Mouse (Mus musculus): ENCODE data around the gene Olfr463.
"Not testable (repeated sequence)": the region's sequence is repeated elsewhere in the genome, so short reads cannot be mapped to it uniquely, and the experiment has no call there.

The Olfr463 gene

DNA sequence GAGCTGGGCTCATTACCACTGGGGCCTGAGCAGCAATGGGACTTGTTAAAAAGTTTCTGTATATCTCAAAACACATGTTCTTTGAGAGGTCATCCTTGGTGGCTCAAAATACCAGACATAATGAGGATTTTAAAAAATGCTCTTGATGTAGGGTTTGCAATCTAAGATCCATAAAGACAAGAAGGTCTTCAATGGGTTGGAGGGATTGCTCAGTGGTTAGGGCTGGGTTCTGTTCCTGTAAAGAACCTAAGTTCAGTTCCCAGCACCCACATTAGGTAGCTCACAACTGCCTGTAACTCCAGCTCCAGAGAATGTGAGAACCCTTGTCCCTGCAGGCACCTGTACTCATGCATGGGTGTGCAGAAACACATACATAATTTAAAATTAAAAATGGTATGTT is at the start of gene Olfr463:
Gene Olfr463 (minus strand): TSS at position 101 of the 400 bp plus-strand sequence.
- DNase-seq (ENCODE audit: low spot score in 2 of 2), result no peak

DNA sequence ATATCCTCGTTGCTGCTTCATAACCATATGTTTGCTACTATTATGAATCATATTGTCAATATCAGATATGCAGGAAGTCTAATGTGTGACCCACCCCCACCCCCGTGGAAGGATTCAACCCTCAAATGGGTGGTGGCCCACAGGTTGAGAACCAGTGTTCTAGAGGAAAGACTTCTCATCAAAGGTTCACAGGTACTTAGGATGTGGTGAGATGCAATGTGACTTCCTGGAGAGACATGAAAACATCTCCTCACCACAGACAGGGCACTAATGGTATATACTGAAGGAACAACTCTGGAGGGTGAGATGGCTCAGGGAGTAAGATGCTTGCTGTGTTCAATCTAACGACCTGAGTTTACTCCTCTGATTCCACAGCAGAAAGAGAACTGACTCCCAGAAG is 38.3 kb upstream of the Olfr463 start:
- DNase-seq (ENCODE audit: low spot score in 2 of 2), result no peak

DNA sequence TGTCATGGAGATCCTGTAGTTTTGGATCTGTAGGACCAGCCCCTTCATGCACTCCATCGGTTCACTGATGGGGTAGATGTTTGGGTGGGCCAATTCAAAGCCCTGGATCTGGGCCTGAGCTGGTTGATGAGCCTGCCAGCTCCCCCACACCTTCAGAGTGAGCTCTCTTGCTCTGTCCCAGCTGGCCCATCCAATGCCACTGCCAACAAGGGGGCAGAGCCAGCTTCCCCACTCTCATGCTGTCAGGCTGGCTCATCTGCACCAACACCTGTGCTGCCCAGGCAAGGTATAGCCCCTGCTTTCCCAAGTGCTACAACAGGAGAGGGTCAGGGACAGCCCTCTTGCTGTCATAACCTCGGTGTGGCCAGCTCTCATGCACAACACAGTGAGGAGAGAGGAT is 36.5 kb upstream of the Olfr463 start:
- no peak for DNase-seq (ENCODE audit: low spot score in 2 of 2)

DNA sequence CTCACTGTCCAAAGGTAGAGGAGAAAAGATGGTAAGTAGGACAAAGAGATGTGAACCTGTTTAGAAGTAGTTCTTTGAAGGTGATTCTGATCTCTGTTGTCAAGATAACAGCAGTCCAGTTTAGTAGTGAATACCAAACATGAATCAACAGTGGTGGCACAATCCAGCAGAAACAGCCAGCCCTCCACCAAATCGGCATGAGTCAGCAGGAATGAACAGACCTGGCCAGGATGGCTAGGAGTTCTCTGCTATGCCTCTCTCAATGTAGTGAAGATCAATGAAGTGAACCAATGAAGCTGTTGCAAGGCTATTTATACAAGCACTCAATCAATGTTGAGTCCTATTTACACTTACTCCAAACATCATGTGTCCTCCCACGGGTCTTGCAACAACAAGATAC is 33.2 kb upstream of the Olfr463 start:
- no peak for DNase-seq (ENCODE audit: low spot score in 2 of 2)

DNA sequence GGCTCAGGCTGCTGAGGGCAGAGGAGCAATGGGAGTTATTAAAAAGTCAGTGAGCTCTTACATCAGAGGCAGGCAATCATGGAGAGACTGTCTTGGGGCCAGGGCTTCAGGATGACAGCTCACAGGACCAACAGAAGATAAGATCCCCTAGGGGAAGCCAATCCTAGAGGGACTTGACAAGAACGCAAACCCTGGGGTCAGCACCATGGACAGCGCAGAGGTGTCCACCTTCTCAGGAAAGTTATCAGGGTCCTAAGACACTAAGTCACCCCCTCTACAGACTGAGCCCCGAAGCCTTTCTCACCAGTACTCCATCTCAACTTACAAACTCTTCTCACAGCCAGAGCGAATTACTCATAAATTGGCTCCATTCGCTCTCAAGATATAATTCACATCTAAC is 23.8 kb upstream of the Olfr463 start, which contains the start of gene Olfr464:
Gene Olfr464 (minus strand): TSS at position 2 of the 400 bp plus-strand sequence.
- DNase-seq (ENCODE audit: low spot score in 2 of 2), result no peak

DNA sequence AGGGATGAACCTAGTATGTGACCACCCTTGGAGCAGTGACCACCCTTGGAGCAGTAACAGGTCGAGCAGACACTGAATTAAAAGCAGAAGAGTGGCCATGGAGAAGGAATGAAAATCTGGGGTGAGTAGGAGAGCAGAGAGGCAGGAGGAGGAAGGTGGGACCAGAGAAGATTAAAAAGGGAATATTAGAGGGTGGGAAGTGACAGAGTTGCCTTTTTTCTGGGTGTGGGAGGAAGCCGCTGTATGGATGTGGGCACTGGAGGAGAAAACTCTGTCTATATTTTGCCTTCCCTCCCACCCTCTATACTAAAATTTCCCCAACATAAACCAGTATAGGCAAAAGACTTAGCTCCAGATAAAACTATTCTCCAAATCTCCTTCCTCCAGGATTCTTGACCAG is 23.1 kb upstream of the Olfr463 start:
- no peak for DNase-seq (ENCODE audit: low spot score in 2 of 2)

DNA sequence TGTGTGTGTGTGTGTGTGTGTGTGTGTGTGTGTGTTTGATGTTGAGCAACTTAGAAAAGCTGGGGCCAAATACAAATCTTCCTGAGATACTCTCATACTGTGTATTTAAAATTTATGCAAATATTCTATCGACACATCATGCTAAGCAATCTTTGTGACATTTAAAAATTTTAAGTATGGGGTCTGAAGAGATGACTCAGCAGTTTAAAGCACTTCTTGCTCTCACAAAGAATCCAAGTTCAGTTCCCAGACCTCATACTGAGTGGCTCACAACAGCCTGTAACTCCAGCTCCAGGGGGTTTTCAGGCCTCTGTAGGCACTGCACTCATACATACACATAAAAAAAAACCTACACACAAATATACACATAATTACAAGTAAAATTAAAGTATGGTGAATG is 18.8 kb upstream of the Olfr463 start:
- DNase-seq (ENCODE audit: low spot score in 2 of 2), result no peak

DNA sequence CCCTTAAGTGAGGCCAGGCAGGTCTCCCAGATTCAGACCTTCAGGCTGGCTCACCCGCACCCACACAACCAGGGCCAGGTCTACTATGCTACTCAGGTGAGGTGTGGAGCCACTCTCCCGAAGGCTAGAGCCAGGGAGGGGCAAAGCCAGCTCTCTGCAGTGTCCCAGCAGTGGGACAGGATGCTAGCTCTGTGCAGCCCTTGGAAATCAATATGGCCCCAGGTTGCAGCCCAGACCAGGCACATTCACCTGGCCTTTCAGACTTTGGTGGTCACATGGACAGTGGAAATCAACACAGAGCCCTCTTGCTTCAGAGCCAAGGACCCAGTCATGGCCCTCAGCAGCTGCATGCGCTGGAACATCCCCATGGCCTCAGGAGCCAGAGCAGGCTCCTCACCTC is 7.1 kb upstream of the Olfr463 start:
- DNase-seq (ENCODE audit: low spot score in 2 of 2), result no peak

DNA sequence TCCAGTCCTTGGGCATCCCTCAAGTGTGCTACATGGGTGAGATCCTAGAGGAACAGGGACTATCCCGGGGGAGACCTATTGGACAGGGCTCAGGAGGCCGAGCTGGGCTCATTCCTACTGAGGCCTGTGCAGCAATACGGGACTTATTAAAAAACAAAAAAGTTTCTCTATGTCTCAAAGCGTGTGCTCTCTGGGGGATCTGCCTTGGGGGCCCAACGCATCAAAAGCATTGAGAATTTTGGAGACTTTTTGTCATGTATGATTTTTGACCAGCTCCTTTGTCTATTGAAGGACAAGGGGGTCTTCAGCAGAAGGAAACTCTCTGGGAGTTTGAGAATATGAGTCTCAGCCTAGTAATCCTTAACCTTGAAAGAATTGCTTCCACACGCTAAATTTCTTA is 5.0 kb downstream of the Olfr463 start, which contains the start of gene Olfr462:
Gene Olfr462 (minus strand): TSS at position 101 of the 400 bp plus-strand sequence.
- no peak for DNase-seq (ENCODE audit: low spot score in 2 of 2)

DNA sequence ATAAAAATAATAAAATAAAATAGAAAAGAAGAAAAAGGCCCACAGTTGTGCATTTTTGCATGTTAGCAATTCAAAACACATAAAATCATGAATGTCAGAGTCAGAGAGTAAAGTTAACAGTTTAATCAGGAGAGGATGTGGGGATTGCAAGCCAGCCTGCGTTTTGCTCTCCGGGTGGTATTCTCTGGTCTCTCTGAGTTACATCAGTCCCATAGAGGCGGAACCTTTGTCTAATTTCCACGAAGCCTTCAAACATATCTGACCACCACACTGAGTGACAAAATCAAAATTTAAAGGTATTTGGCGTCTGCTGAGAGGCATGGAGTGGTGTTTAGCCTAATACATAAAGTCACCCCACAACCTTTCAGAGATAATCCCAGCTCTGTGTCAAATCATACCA is 12.3 kb downstream of the Olfr463 start:
- DNase-seq (ENCODE audit: low spot score in 2 of 2), result no peak

DNA sequence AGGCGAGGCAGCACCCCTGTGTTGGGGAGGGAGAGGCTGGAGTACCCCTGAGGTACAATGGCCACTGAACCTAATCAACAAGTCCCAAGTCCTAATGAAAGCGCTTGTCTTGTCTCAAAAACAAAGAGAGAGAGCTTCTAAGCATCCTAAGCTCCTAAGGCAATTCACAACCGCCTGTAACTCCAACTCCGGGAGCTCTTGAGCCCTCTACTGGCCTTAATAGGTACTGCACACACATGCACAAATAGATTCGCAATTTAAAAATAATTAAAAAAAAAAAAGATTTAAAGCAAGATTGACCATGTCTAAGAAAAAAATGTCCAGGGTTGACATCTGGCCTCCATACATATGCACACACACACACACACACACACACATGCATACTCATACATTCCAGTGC is 13.7 kb downstream of the Olfr463 start:
- DNase-seq (ENCODE audit: low spot score in 2 of 2), result no peak

DNA sequence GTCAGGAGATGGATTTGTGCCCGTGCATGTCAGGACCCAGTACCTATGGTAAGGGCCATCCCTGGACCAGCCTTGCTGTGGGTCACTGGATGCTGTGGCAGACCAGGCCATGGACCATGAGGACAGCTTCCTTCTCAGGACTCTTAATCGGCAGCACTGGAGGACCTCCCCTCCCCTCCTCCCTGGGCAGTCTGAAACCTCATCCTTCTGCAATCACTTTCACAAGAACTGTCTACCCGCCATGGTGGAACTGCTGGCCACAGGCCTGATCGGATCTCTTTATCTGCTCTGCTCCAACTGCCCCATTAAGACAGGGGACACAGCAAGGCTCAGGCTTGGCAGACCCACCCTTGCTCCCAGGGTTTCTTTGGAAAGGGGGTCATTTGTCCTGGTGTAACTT is 15.5 kb downstream of the Olfr463 start:
- no peak for DNase-seq (ENCODE audit: low spot score in 2 of 2)

DNA sequence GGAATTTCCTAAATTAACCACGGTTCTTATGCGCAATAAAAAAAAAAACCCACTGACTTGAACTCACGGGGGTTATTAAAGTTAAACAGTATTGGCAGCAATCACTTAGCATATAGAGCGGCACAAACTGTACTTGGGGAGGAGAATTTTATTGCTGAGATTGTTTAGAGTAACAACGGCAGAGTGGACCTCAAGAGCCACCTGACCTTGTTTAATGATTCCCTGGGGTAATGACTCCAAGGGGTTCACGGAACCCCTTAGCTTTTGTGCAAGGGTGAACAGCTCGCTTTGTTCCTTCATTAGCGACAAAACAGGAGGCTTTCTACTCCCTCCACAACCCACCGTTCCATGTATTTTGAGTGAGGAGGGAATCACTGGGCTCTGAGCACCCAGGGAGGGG is 17.4 kb downstream of the Olfr463 start:
- DNase-seq (ENCODE audit: low spot score in 2 of 2), result no peak

DNA sequence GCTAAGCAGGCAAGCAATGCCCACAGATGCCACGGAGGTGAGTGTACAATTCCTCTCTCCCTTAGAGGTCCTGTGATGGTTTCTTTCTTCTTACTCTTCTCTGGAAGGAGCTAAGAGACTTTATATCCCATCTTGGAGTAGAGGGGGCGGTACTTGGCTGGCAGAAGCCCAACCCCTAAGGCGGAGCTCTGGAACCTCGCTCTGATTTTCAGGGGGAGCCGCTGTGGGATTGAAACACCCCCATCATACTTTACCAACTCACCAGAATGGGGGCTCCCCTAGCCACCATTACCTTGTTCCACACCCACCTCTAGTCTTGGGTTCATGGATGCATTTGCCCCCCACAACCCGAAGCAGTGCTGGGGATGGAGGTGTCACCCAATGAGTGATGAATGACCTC is 21.8 kb downstream of the Olfr463 start, which contains the start of gene Epx:
Gene Epx (minus strand): TSS at position 101 of the 400 bp plus-strand sequence.
- no peak for DNase-seq (ENCODE audit: low spot score in 2 of 2)

DNA sequence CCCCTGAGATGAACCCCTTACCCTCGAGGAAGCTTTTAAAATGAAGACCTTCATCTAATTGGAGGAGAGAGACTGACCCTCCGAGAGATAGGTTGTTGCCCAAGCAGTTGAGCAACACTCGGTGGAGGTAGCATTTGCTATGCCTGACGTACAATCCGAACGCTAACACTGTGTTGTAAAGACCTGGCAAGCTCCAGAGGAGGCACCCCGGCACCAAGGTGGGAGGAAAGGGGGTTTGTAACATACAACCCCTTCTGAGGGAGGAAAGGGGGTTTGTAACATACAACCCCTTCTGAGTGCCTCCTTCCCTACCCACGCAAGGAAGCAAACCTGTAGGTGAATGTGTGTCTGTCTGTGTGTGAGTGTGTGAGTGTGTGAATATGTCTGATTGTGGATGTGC is 25.4 kb downstream of the Olfr463 start:
- no peak for DNase-seq (ENCODE audit: low spot score in 2 of 2)

DNA sequence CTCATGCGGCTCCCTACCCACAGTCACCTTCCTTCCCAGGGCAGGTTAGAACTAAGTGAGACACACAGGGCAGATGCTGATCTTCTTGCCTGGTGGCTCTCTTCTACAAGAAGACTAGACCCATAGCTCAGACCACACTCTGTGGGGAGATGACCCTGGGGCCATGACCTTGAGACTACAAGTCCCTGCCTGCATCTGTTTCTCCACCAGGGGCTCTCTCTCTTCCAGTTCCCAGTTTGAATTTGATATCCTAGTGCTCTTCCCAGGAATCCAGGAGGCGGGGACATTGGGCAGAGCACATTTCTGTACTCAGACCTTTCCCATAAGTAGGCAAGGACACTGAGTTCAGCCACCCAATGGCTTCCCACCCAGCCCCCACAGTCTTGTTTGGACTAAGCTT is 27.1 kb downstream of the Olfr463 start:
- no peak for DNase-seq (ENCODE audit: low spot score in 2 of 2)

DNA sequence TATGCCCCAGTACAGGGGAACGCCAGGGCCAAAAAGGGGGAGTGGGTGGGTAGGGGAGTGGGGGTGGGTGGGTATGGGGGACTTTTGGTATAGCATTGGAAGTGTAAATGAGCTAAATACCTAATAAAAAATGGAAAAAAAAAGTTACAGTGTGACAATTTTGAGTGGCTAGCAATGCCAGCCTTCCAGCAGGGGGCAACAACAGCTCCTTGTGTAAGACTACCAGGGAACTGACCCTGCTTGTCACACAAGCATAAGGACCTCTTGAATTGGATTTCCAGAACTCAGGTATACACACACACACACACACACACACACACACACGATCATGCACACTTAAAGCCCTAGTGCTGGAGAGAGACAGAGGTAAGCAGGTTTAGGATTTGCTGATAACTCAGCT is 30.3 kb downstream of the Olfr463 start:
- not testable (repeated sequence) for DNase-seq (ENCODE audit: low spot score in 2 of 2)

DNA sequence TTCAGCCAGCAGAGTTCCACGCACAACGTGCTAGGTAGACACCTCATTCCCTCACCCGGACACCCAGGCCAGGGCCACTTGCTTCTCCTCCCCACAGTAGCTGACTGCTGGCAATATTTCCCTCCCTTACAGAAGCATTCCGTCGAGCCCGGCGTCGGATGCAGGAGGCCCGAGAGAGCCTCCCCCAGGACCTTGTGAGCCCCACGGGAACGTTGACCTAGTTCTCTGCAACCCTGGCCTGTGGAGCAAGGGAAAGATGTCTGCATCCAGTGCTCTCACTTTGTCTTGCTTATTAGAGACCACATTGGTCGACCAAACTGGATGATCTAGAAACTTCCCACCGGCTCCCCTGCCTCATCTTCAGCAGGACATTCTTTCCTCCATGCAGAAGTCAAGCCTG is 34.4 kb downstream of the Olfr463 start:
- no peak for DNase-seq (ENCODE audit: low spot score in 2 of 2)

DNA sequence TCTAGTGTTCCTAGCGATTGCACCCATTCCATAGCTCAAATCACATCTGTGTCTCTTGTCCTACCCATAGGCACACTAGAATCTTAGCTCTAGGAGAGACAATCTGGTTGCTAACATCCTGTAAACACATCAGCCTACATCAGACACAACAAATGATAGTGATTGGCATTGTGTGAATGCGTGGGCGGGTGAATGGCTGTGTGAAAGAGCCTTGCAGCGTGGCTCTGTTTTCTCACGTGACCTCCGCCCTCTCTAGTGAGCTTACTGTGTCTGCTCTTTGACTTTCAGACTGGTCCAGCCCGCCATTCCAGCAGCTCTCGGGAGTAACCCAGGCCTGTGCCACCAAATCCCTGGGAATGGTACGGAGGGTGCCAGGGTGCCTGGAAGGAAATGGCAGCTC is 36.8 kb downstream of the Olfr463 start:
- no peak for DNase-seq (ENCODE audit: low spot score in 2 of 2)

DNA sequence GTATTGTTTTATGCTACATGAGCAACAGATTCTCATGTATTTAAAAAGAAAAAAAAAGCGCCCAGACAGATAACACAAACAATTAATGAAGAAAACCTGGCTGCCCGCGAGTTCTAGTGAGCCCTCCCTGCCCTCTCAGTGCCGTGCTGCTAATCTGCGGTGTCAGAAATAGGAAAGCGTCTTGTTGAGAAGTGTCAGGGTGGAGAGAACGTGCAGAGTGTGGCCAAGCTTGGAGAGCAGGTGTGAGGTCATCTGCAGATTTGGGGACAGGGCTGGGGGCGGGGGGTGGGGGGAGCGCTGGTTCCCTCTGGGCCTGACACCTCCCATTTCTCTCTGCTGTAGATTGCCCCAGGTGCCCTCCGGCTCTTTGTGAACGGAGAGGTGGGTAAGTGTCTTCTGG is 37.9 kb downstream of the Olfr463 start:
- no peak for DNase-seq (ENCODE audit: low spot score in 2 of 2)

DNA sequence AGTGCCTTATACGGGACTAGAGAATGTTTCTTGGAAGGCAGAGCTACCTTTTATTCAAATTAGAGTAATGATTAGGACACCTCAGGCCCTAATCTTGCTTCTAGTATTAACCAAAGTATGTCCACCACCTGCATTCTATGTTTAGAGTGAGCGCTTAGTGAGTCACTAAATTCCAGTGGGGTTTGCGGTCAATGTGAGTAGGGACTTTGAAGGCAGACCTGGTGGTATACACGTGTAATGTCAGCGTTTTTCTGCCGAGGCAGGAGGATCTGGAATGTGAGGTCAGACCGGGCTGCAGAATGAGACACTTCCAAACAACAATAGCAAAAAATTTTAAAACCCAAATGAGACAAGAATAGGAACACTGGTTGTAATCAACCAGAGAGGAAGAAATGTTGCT is 42.6 kb downstream of the Olfr463 start:
- DNase-seq (ENCODE audit: low spot score in 2 of 2), result no peak

DNA sequence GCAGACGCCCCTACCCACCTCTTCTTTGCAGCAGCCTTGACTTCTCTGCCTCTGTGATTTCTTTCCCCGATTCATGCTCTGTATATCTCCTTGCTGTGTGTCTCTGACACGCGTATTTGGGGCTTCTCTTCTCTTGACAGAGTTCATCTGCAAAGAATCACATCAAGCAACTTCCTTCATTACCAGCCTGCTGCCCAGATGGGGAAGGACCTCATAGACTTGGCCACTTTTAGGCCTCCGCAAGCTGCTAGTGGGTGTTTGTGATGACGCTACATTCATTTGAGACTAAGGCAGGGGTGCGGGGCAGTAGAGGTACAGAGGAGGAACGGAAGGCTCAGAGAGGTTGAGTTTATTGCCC is 43.6 kb downstream of the Olfr463 start:
- peak; percentile 37 to 54 for DNase-seq (ENCODE audit: low spot score in 2 of 2)

DNA sequence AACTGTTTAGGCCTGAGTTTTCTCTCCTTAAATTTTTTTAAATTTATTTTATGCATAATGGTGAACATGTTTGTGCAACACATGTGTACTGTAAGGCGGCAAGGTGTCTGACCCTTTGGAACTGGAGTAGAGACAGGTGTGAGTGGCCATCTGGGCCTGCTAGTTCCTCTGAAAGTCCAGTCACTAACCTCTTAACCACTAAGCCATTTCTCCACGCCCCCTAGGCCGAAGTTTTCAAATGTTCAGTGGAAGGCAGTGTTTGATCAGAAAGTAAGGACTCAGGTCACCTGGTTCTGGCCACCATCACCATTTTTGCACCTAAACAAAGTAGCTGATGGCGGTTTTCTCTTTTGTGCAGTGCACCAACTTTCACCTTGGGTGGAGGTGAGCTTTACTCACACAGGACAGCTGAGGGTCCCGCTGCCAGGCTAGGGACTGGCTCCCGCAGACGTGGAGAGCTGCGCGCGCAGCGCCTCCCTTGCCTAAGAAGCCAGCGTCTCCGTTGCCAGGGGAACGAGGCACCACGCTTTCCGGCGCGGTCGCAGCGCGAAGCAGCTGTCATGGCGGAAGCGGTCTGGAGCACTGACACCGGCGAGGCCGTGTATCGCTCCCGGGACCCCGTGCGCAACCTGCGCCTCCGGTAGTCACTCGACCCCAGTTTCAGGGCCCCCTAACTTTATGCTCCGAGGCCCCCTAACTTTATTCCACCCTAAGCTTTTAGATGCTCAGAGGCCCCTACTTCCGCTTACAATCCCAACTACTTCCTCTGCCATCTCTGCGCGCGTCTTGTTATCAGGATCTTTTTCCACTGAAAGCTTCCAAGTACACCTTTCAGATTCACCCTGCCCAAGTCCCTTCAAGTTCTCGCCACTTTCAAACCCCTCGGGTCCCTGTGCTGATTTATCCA is 44.2 kb downstream of the Olfr463 start, which contains the start of gene Mks1:
Gene Mks1 (plus strand): TSS at position 526 of the 907 bp plus-strand sequence.
- peak; percentile 96 for DNase-seq (ENCODE audit: low spot score in 2 of 2)

DNA sequence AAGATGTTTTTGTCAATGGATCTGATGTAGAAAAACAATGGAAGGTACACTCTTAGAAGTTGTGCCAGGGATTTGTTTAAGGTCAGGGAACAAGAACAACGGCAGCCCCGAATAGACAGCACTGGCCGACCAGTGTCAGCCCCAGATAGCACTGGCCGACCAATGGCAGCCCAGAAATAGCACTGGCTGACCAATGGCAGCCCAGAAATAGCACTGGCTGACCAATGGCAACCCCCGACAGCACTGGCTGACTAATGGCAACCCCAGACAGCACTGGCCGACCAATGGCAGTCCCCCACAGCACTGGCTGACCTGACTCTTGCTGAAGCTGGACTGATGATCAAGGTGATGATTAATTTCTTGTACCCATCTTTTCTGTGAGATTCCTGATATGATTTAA is 49.3 kb downstream of the Olfr463 start:
- DNase-seq (ENCODE audit: low spot score in 2 of 2), result no peak

Data from right cerebral cortex, postnatal 10 days (tissue).